Mouse (Mus musculus) central nervous system, embryonic 11.5 days (tissue): ENCODE measurements around the gene Galnt3. TPM values are rescaled to one million over a fixed set of nuclear protein-coding genes. Genes with fewer than 3 reads are reported as not detected.

ENCODE experiments used
- polyA plus RNA-seq: library from polyadenylated mRNA; depleted of rRNA; stranded (reverse); fragments of >200 nt; gene quantifications from 2 replicates; pipeline ENCODE4 v1.2.3, GENCODE M21; 2012; rRNA removed

Gene Galnt3
- 0.59 and 1.5 TPM in 2 replicates for polyA plus RNA-seq

GRCm38 (mm10) chr2:66124591-66125271, at the start of gene Galnt3:
Galnt3 (minus strand) TSS chr2:66124994.

Other genes with a start within 250 kb of the Galnt3 start
- 12.0 and 15.1 TPM in 2 replicates for gene Ttc21b, start 131.6 kb upstream of the Galnt3 start, polyA plus RNA-seq